Mouse (Mus musculus) urinary bladder, postnatal 25 days (tissue): ENCODE results near the gene Serpinb9.
A peak's percentile ranks its signal among the peaks of the same experiment; 100 is the strongest.
"Not testable (repeated sequence)": the region's sequence is repeated elsewhere in the genome, so short reads cannot be mapped to it uniquely, and the experiment has no call there.

Experiments
- DNase-seq: peaks from one replicate; pipeline ENCODE4 v3.0.0; 2022; ENCODE audit warnings: low spot score

The Serpinb9 gene

GRCm38 (mm10) chr13:33003523-33004413, 718 bp downstream of the Serpinb9 start:
- DNase-seq = no peak

GRCm38 (mm10) chr13:33004414-33005105, 1.5 kb downstream of the Serpinb9 start:
- DNase-seq = peak; percentile 67

GRCm38 (mm10) chr13:33005501-33006075, 2.5 kb downstream of the Serpinb9 start:
- DNase-seq = no peak

- DNase-seq = no peak
Measured at GRCm38 (mm10) chr13:33006555-33006954, 3.5 kb downstream of the Serpinb9 start.

GRCm38 (mm10) chr13:33012395-33012794, 9.3 kb downstream of the Serpinb9 start:
- no peak for DNase-seq

GRCm38 (mm10) chr13:33013271-33013670, 10.2 kb downstream of the Serpinb9 start:
- DNase-seq = no peak

GRCm38 (mm10) chr13:33022371-33022770, 19.3 kb downstream of the Serpinb9 start:
- no peak for DNase-seq

- DNase-seq = no peak
Measured at GRCm38 (mm10) chr13:33026427-33027057, 23.5 kb downstream of the Serpinb9 start.

- DNase-seq = no peak
Measured at GRCm38 (mm10) chr13:33027244-33027643, 24.2 kb downstream of the Serpinb9 start, which contains the start of gene Serpinb9b. Serpinb9b (plus strand) TSS chr13:33027416.

- DNase-seq = no peak
Measured at GRCm38 (mm10) chr13:33028146-33028545, 25.1 kb downstream of the Serpinb9 start.

GRCm38 (mm10) chr13:33028550-33028949, 25.5 kb downstream of the Serpinb9 start:
- no peak for DNase-seq

GRCm38 (mm10) chr13:33029478-33029877, 26.4 kb downstream of the Serpinb9 start:
- not testable (repeated sequence) for DNase-seq

- no peak for DNase-seq
Measured at GRCm38 (mm10) chr13:33030281-33030680, 27.2 kb downstream of the Serpinb9 start.

GRCm38 (mm10) chr13:33035506-33035905, 32.5 kb downstream of the Serpinb9 start:
- DNase-seq = no peak

GRCm38 (mm10) chr13:33043542-33043941, 40.5 kb downstream of the Serpinb9 start:
- DNase-seq = no peak

GRCm38 (mm10) chr13:33047234-33047633, 44.2 kb downstream of the Serpinb9 start:
- no peak for DNase-seq

GRCm38 (mm10) chr13:33048187-33048586, 45.1 kb downstream of the Serpinb9 start:
- no peak for DNase-seq

GRCm38 (mm10) chr13:33051697-33052096, 48.6 kb downstream of the Serpinb9 start:
- DNase-seq = no peak

- DNase-seq = no peak
Measured at GRCm38 (mm10) chr13:33063048-33063447, 60.0 kb downstream of the Serpinb9 start.
